Mouse (Mus musculus) limb, embryonic 15.5 days (tissue): Measurements from ENCODE around the gene 5330417H12Rik. TPM values are rescaled to one million over a fixed set of nuclear protein-coding genes. Genes with fewer than 3 reads are reported as not detected.
A peak's percentile ranks its signal among the peaks of the same experiment; 100 is the strongest.

Experiments
- ATAC-seq: fragments of 200-750 bp; cut with Nextera tagmentation; 2 replicates; pipeline ENCODE4 v1.8.0; 2017; ENCODE audit warnings: low read depth, moderate TSS enrichment; ENCODE audit not compliant: insufficient number of reproducible peaks, low FRiP score, low TSS enrichment
- H3K27ac ChIP-seq: fragments of 300-500 bp; sonication (generic); 2 replicates; pipeline ENCODE4 v1.5.1; 2015; ENCODE audit warnings: moderate library complexity, mild to moderate bottlenecking, inconsistent platforms
- H3K27me3 ChIP-seq: fragments of 300-500 bp; sonication (generic); 2 replicates; pipeline ENCODE4 v1.6.1; 2015; ENCODE audit warnings: inconsistent platforms
- H3K36me3 ChIP-seq: fragments of 300-500 bp; sonication (generic); 2 replicates; pipeline ENCODE4 v1.6.1; 2015; ENCODE audit warnings: inconsistent platforms
- H3K4me1 ChIP-seq: fragments of 300-500 bp; sonication (generic); 2 replicates; pipeline ENCODE4 v1.6.1; 2015; ENCODE audit warnings: inconsistent platforms
- H3K4me2 ChIP-seq: fragments of 300-500 bp; sonication (generic); 2 replicates; pipeline ENCODE4 v1.6.1; 2015; ENCODE audit warnings: mild to moderate bottlenecking, inconsistent platforms
- H3K4me3 ChIP-seq: fragments of 300-500 bp; sonication (generic); 2 replicates; pipeline ENCODE4 v1.5.1; 2015; ENCODE audit warnings: mild to moderate bottlenecking, inconsistent platforms
- H3K9ac ChIP-seq: fragments of 300-500 bp; sonication (generic); 2 replicates; pipeline ENCODE4 v1.6.1; 2015; ENCODE audit warnings: inconsistent platforms
- H3K9me3 ChIP-seq: fragments of 300-500 bp; sonication (generic); 2 replicates; pipeline ENCODE4 v1.6.1; 2016; ENCODE audit warnings: inconsistent platforms
- WGBS: fragments of 180-500 bp; shearing (Covaris S2); methylation state at CpG from one replicate; pipeline ENCODE4 v1.1.7; 2015; 5-methylcytosine and 5-hydroxymethylcytosine counted together
- polyA plus RNA-seq: library from polyadenylated mRNA; unstranded; fragments of >200 nt; fragmentation: Nextera tagmentation; extraction: Ambion mirVana; gene quantifications from 2 replicates; pipeline ENCODE4 v1.2.1, GENCODE M21; 2015

Gene 5330417H12Rik
- polyA plus RNA-seq, 1 experiment from 2014 or later: not detected

GRCm38 (mm10) chr7:107594857-107595402 is 30.0 kb downstream of the 5330417H12Rik start, which contains the start of gene Ppfibp2:
Gene Ppfibp2 (plus strand): TSS chr7:107595207.
- peak; percentile 70 for ATAC-seq
- peak within 1 kb of the TSS; percentile 37 for H3K9ac ChIP-seq
- peak within 1 kb of the TSS; percentile 53 for H3K4me3 ChIP-seq
- peak within 1 kb of the TSS; percentile 69 for H3K27ac ChIP-seq
- peaks cover 10% of the 10 kb centered on the region; the same call in 1 of the 2 replicates for H3K36me3 ChIP-seq
- H3K27me3 ChIP-seq: no peaks in the 10 kb centered on the region
- H3K9me3 ChIP-seq: no peaks in the 10 kb centered on the region
- under 1% methylated on average over 24 of the region's 24 CpGs for WGBS
- H3K4me2 ChIP-seq: peak within 1 kb of the TSS; percentile 94
- peaks cover 14% of the 10 kb centered on the region for H3K4me1 ChIP-seq

GRCm38 (mm10) chr7:107594325-107594856 is 30.6 kb downstream of the 5330417H12Rik start:
- Histone ChIP-seq H3K4me3 (peak overlapping the region; percentile 53), H3K4me2 (peak overlapping the region; percentile 94), H3K4me1 (peaks cover 14% of the 10 kb centered on the region), H3K36me3 (peaks cover 10% of the 10 kb centered on the region; the same call in 1 of the 2 replicates), H3K9me3 (no peaks in the 10 kb centered on the region), H3K27me3 (no peaks in the 10 kb centered on the region), H3K9ac (peak overlapping the region; percentile 37; the same call in 1 of the 2 replicates), H3K27ac (peak overlapping the region; percentile 69)
- peak; percentile 45 for ATAC-seq
- WGBS: 2% methylated on average over 16 of the region's 16 CpGs

- Histone ChIP-seq H3K9me3 (no peaks in the 10 kb centered on the region), H3K36me3 (peaks cover 10% of the 10 kb centered on the region; the same call in 1 of the 2 replicates), H3K27ac (no peak overlapping the region), H3K27me3 (no peaks in the 10 kb centered on the region), H3K4me1 (peaks cover 14% of the 10 kb centered on the region), H3K4me2 (peak overlapping the region; percentile 94; the same call in 1 of the 2 replicates), H3K4me3 (no peak overlapping the region), H3K9ac (no peak overlapping the region)
- WGBS: 23% methylated on average over 7 of the region's 7 CpGs
- ATAC-seq: no peak
Observed at GRCm38 (mm10) chr7:107593904-107594303, 31.1 kb downstream of the 5330417H12Rik start.

- H3K36me3 ChIP-seq: peaks cover 10% of the 10 kb centered on the region; the same call in 1 of the 2 replicates
- peaks cover 14% of the 10 kb centered on the region for H3K4me1 ChIP-seq
- no peak overlapping the region for H3K4me2 ChIP-seq
- ATAC-seq: peak; percentile 64; the same call in 1 of the 2 replicates
- no peak overlapping the region for H3K27ac ChIP-seq
- H3K27me3 ChIP-seq: no peaks in the 10 kb centered on the region
- no peak overlapping the region for H3K9ac ChIP-seq
- 39% methylated on average over 2 of the region's 2 CpGs for WGBS
- H3K9me3 ChIP-seq: no peaks in the 10 kb centered on the region
- no peak overlapping the region for H3K4me3 ChIP-seq
Observed at GRCm38 (mm10) chr7:107592641-107593040, 32.3 kb downstream of the 5330417H12Rik start.

- H3K27me3 ChIP-seq: no peaks in the 10 kb centered on the region
- no peaks in the 10 kb centered on the region for H3K9me3 ChIP-seq
- no peak overlapping the region for H3K9ac ChIP-seq
- 73% methylated on average over 3 of the region's 3 CpGs for whole genome bisulfite sequencing
- no peak overlapping the region for H3K4me3 ChIP-seq
- H3K27ac ChIP-seq: no peak overlapping the region
- no peak overlapping the region for H3K4me2 ChIP-seq
- no peak for ATAC-seq
- peaks cover 57% of the 10 kb centered on the region for H3K36me3 ChIP-seq
- peaks cover 4% of the 10 kb centered on the region; the same call in 1 of the 2 replicates for H3K4me1 ChIP-seq
Observed at GRCm38 (mm10) chr7:107574276-107574675, 50.7 kb downstream of the 5330417H12Rik start.

Other genes with a start within 250 kb of the 5330417H12Rik start
- gene Olfml1, start 57.7 kb downstream of the 5330417H12Rik start, polyA plus RNA-seq: 36.3 and 37.9 TPM in 2 replicates
- gene Ppfibp2, start 30.0 kb downstream of the 5330417H12Rik start, polyA plus RNA-seq: 18.2 and 21.2 TPM in 2 replicates
- gene Cyb5r2, start 132.9 kb upstream of the 5330417H12Rik start, polyA plus RNA-seq: 0.42 and 0.46 TPM in 2 replicates
- not detected in 2 replicates for gene Ovch2, start 176.0 kb upstream of the 5330417H12Rik start, polyA plus RNA-seq
- gene Olfr467, start 187.1 kb upstream of the 5330417H12Rik start, polyA plus RNA-seq: not detected in 2 replicates
- gene Olfr469, start 200.4 kb upstream of the 5330417H12Rik start, polyA plus RNA-seq: not detected in 2 replicates
- gene Olfr470, start 222.3 kb upstream of the 5330417H12Rik start, polyA plus RNA-seq: not detected in 2 replicates